Mouse (Mus musculus) embryonic facial prominence, embryonic 12.5 days (tissue): ENCODE measurements at regions not wholly inside any gene's neighbourhood (a gene's known extent, or its start where the extent isn't known, plus 50 kb on each side); places are given as distances from the start of the nearest gene placed in this dataset.

Source experiments
- ATAC-seq: fragments of 200-750 bp; cut with Nextera tagmentation; 2 replicates; pipeline ENCODE4 v1.8.0; 2017; ENCODE audit not compliant: insufficient number of reproducible peaks, insufficient read depth, low FRiP score, low TSS enrichment
- H3K27ac ChIP-seq: fragments of 300-500 bp; sonication (generic); 2 replicates; pipeline ENCODE4 v1.5.1; 2016; ENCODE audit warnings: mild to moderate bottlenecking
- H3K27me3 ChIP-seq: fragments of 300-500 bp; sonication (generic); 2 replicates; pipeline ENCODE4 v1.6.1; 2016; ENCODE audit warnings: mild to moderate bottlenecking, moderate library complexity
- H3K36me3 ChIP-seq: fragments of 300-500 bp; sonication (generic); 2 replicates; pipeline ENCODE4 v1.6.1; 2016; ENCODE audit warnings: mild to moderate bottlenecking
- H3K4me1 ChIP-seq: fragments of 300-500 bp; sonication (generic); 2 replicates; pipeline ENCODE4 v1.6.1; 2016
- H3K4me2 ChIP-seq: fragments of 300-500 bp; sonication (generic); replicated peaks from 2 replicates; pipeline ENCODE4 v1.6.1; 2016; ENCODE audit warnings: mild to moderate bottlenecking, moderate library complexity
- H3K4me3 ChIP-seq: fragments of 300-500 bp; sonication (generic); 2 replicates; pipeline ENCODE4 v1.5.1; 2016; ENCODE audit warnings: mild to moderate bottlenecking
- H3K9ac ChIP-seq: fragments of 300-500 bp; sonication (generic); 2 replicates; pipeline ENCODE4 v1.6.1; 2016; ENCODE audit warnings: mild to moderate bottlenecking, moderate library complexity
- H3K9me3 ChIP-seq: fragments of 300-500 bp; sonication (generic); 2 replicates; pipeline ENCODE4 v1.6.1; 2016; ENCODE audit warnings: mild to moderate bottlenecking, moderate library complexity
- WGBS: fragments of 180-500 bp; shearing (Covaris S2); methylation state at CpG from one replicate; pipeline ENCODE4 v1.1.7; 2016; 5-methylcytosine and 5-hydroxymethylcytosine counted together

- Histone ChIP-seq H3K4me2 (no peak overlapping the region), H3K4me3 (no peak overlapping the region), H3K4me1 (peaks cover 16% of the 10 kb centered on the region), H3K27ac (no peak overlapping the region), H3K27me3 (no peaks in the 10 kb centered on the region), H3K9ac (no peak overlapping the region), H3K9me3 (no peaks in the 10 kb centered on the region), H3K36me3 (no peaks in the 10 kb centered on the region)
- 63% methylated on average over 6 of the region's 6 CpGs for whole genome bisulfite sequencing
- ATAC-seq: no peak
Measured at GRCm38 (mm10) chr2:128377176-128377575, 213.8 kb upstream of the Spdye4c start.

GRCm38 (mm10) chr2:128377680-128378079 is 213.3 kb upstream of the Spdye4c start:
- WGBS: 67% methylated on average over 10 of the region's 10 CpGs
- no peak overlapping the region for H3K9ac ChIP-seq
- ATAC-seq: no peak

GRCm38 (mm10) chr2:128378456-128378855 is 212.6 kb upstream of the Spdye4c start:
- Histone ChIP-seq H3K4me3 (no peak overlapping the region), H3K9me3 (no peaks in the 10 kb centered on the region), H3K36me3 (no peaks in the 10 kb centered on the region), H3K27me3 (no peaks in the 10 kb centered on the region), H3K27ac (no peak overlapping the region), H3K4me1 (peaks cover 13% of the 10 kb centered on the region), H3K9ac (no peak overlapping the region), H3K4me2 (no peak overlapping the region)
- WGBS: 69% methylated on average over 7 of the region's 7 CpGs
- no peak for ATAC-seq

More at GRCm38 (mm10) chr2:128377680-128378079, 213.3 kb upstream of the Spdye4c start:
- no peaks in the 10 kb centered on the region for H3K36me3 ChIP-seq
- no peak overlapping the region for H3K4me3 ChIP-seq
- H3K4me1 ChIP-seq: peaks cover 16% of the 10 kb centered on the region
- H3K9me3 ChIP-seq: no peaks in the 10 kb centered on the region
- H3K4me2 ChIP-seq: no peak overlapping the region
- H3K27me3 ChIP-seq: no peaks in the 10 kb centered on the region
- H3K27ac ChIP-seq: no peak overlapping the region

GRCm38 (mm10) chr2:128379151-128379550 is 211.9 kb upstream of the Spdye4c start:
- no peak overlapping the region for H3K4me2 ChIP-seq
- H3K9me3 ChIP-seq: no peaks in the 10 kb centered on the region
- 88% methylated on average over 8 of the region's 8 CpGs for WGBS
- H3K36me3 ChIP-seq: no peaks in the 10 kb centered on the region
- no peak overlapping the region for H3K9ac ChIP-seq
- no peak overlapping the region for H3K27ac ChIP-seq
- H3K27me3 ChIP-seq: no peaks in the 10 kb centered on the region
- no peak for ATAC-seq
- H3K4me3 ChIP-seq: no peak overlapping the region
- peaks cover 13% of the 10 kb centered on the region for H3K4me1 ChIP-seq

GRCm38 (mm10) chr2:128379554-128379953 is 211.5 kb upstream of the Spdye4c start:
- Histone ChIP-seq H3K9me3 (no peaks in the 10 kb centered on the region), H3K27ac (no peak overlapping the region), H3K4me3 (no peak overlapping the region), H3K36me3 (no peaks in the 10 kb centered on the region), H3K4me1 (peaks cover 13% of the 10 kb centered on the region), H3K9ac (no peak overlapping the region), H3K27me3 (no peaks in the 10 kb centered on the region), H3K4me2 (no peak overlapping the region)
- WGBS: 62% methylated on average over 8 of the region's 8 CpGs
- no peak for ATAC-seq

GRCm38 (mm10) chr2:128380581-128380980 is 210.4 kb upstream of the Spdye4c start:
- no peaks in the 10 kb centered on the region for H3K36me3 ChIP-seq
- ATAC-seq: no peak
- peaks cover 13% of the 10 kb centered on the region for H3K4me1 ChIP-seq
- WGBS: 47% methylated on average over 7 of the region's 7 CpGs
- no peaks in the 10 kb centered on the region for H3K27me3 ChIP-seq
- H3K4me3 ChIP-seq: no peak overlapping the region
- H3K9ac ChIP-seq: no peak overlapping the region
- H3K9me3 ChIP-seq: no peaks in the 10 kb centered on the region
- no peak overlapping the region for H3K27ac ChIP-seq
- no peak overlapping the region for H3K4me2 ChIP-seq

- Histone ChIP-seq H3K27me3 (no peaks in the 10 kb centered on the region), H3K4me3 (no peak overlapping the region), H3K4me2 (no peak overlapping the region), H3K27ac (no peak overlapping the region), H3K9ac (no peak overlapping the region), H3K4me1 (peaks cover 14% of the 10 kb centered on the region), H3K36me3 (no peaks in the 10 kb centered on the region), H3K9me3 (no peaks in the 10 kb centered on the region)
- ATAC-seq: no peak
- WGBS: 79% methylated on average over 5 of the region's 5 CpGs
Measured at GRCm38 (mm10) chr2:128381684-128382205, 209.3 kb upstream of the Spdye4c start.

GRCm38 (mm10) chr2:128382473-128382872 is 208.5 kb upstream of the Spdye4c start:
- 66% methylated on average over 4 of the region's 4 CpGs for WGBS

GRCm38 (mm10) chr2:128384612-128385011 is 206.4 kb upstream of the Spdye4c start:
- Histone ChIP-seq H3K4me3 (no peak overlapping the region), H3K9ac (no peak overlapping the region), H3K36me3 (no peaks in the 10 kb centered on the region), H3K4me1 (peaks cover 24% of the 10 kb centered on the region), H3K27me3 (no peaks in the 10 kb centered on the region), H3K27ac (no peak overlapping the region), H3K4me2 (no peak overlapping the region), H3K9me3 (no peaks in the 10 kb centered on the region)
- 74% methylated on average over 10 of the region's 10 CpGs for WGBS
- ATAC-seq: no peak

More at GRCm38 (mm10) chr2:128382473-128382872, 208.5 kb upstream of the Spdye4c start:
- Histone ChIP-seq H3K4me1 (peaks cover 16% of the 10 kb centered on the region), H3K4me2 (no peak overlapping the region), H3K27me3 (no peaks in the 10 kb centered on the region), H3K4me3 (no peak overlapping the region), H3K36me3 (no peaks in the 10 kb centered on the region), H3K9ac (no peak overlapping the region), H3K27ac (no peak overlapping the region), H3K9me3 (no peaks in the 10 kb centered on the region)
- no peak for ATAC-seq

- Histone ChIP-seq H3K4me1 (peaks cover 20% of the 10 kb centered on the region), H3K4me2 (no peak overlapping the region), H3K36me3 (no peaks in the 10 kb centered on the region), H3K9me3 (no peaks in the 10 kb centered on the region), H3K27ac (no peak overlapping the region), H3K27me3 (no peaks in the 10 kb centered on the region), H3K9ac (no peak overlapping the region), H3K4me3 (no peak overlapping the region)
- no peak for ATAC-seq
- WGBS: 53% methylated on average over 4 of the region's 4 CpGs
Measured at GRCm38 (mm10) chr2:128386846-128387621, 204.0 kb upstream of the Spdye4c start.

- 87% methylated on average over 8 of the region's 8 CpGs for WGBS
- Histone ChIP-seq H3K9ac (no peak overlapping the region), H3K4me3 (no peak overlapping the region), H3K27ac (no peak overlapping the region), H3K27me3 (no peaks in the 10 kb centered on the region), H3K4me2 (no peak overlapping the region), H3K9me3 (no peaks in the 10 kb centered on the region), H3K4me1 (peaks cover 30% of the 10 kb centered on the region), H3K36me3 (no peaks in the 10 kb centered on the region)
- ATAC-seq: no peak
Measured at GRCm38 (mm10) chr2:128387851-128388471, 203.0 kb upstream of the Spdye4c start.

GRCm38 (mm10) chr2:128388883-128389470 is 202.0 kb upstream of the Spdye4c start:
- H3K4me3 ChIP-seq: no peak overlapping the region
- no peaks in the 10 kb centered on the region for H3K36me3 ChIP-seq
- no peak overlapping the region for H3K4me2 ChIP-seq
- H3K4me1 ChIP-seq: peaks cover 39% of the 10 kb centered on the region
- ATAC-seq: no peak
- H3K9ac ChIP-seq: no peak overlapping the region
- H3K9me3 ChIP-seq: no peaks in the 10 kb centered on the region
- WGBS: 20% methylated on average over 7 of the region's 7 CpGs
- no peaks in the 10 kb centered on the region; the same call in 1 of the 2 replicates for H3K27me3 ChIP-seq
- H3K27ac ChIP-seq: no peak overlapping the region
